Mouse (Mus musculus) CH12.LX (cell line): ENCODE measurements around the gene Slc24a3. TPM values are rescaled to one million over a fixed set of nuclear protein-coding genes. Genes with fewer than 3 reads are reported as not detected.

ENCODE experiments used
- DNase-seq: peaks from one replicate; pipeline ENCODE4 v3.0.0-alpha.2; 2013; ENCODE audit errors: extremely low read depth
- H3K27ac ChIP-seq: 2 replicates; pipeline ENCODE4 v1.5.1; 2012; ENCODE audit warnings: low read depth, mild to moderate bottlenecking, control low read depth, moderate library complexity; ENCODE audit not compliant: insufficient read depth
- H3K27me3 ChIP-seq: replicated peaks from 2 replicates; pipeline ENCODE3; 2012; ENCODE audit warnings: inconsistent platforms
- H3K36me3 ChIP-seq, 2 experiments: replicated peaks in 1 of 2; 2 replicates each; pipeline versions ENCODE3 to v1.6.1; 2012; ENCODE audit warnings: inconsistent platforms in 1 of 2, low read length in 1 of 2, mild to moderate bottlenecking in 1 of 2, mixed read lengths in 1 of 2, moderate library complexity in 1 of 2; ENCODE audit not compliant: control insufficient read depth in 1 of 2, insufficient read depth in 1 of 2
- H3K4me1 ChIP-seq, 2 experiments: 2 replicates each; pipeline ENCODE4 v1.6.1; 2012; ENCODE audit warnings: inconsistent platforms in 1 of 2, moderate library complexity in 1 of 2; ENCODE audit not compliant: insufficient read depth in 2 of 2, control insufficient read depth in 1 of 2
- H3K4me2 ChIP-seq: 2 replicates; pipeline ENCODE4 v1.6.1; 2012; ENCODE audit warnings: low read depth, mild to moderate bottlenecking, control low read depth; ENCODE audit not compliant: poor library complexity, insufficient read depth, severe bottlenecking
- H3K4me3 ChIP-seq, 3 experiments: fragments of 150-350 bp in 1 of 3; sonication (generic) in 1 of 3; replicated peaks in 1 of 3; 2 replicates each; pipeline versions ENCODE3 to v1.5.1; 2011 to 2012; ENCODE audit warnings: low read depth in 2 of 3, low read length in 2 of 3, mild to moderate bottlenecking in 2 of 3, moderate library complexity in 2 of 3, control low read depth in 1 of 3, improper control_type of control experiment in 1 of 3, inconsistent platforms in 1 of 3, mixed read lengths in 1 of 3; ENCODE audit not compliant: poor library complexity in 1 of 3
- H3K79me2 ChIP-seq: replicated peaks from 2 replicates; pipeline ENCODE4 v1.6.1; 2012; ENCODE audit warnings: mild to moderate bottlenecking, moderate library complexity; ENCODE audit not compliant: control insufficient read depth, poor library complexity, insufficient read depth, severe bottlenecking; ENCODE audit errors: extremely low read depth
- H3K9ac ChIP-seq: 2 replicates; pipeline ENCODE4 v1.6.1; 2012; ENCODE audit warnings: low read depth, mild to moderate bottlenecking, control low read depth, moderate library complexity; ENCODE audit not compliant: insufficient read depth
- H3K9me3 ChIP-seq: replicated peaks from 2 replicates; pipeline ENCODE3; 2012; ENCODE audit warnings: low read length, inconsistent platforms, mixed read lengths
- BHLHE40 ChIP-seq: IDR thresholded peaks from 2 replicates; pipeline ENCODE4 v1.6.1; 2011; ENCODE audit warnings: mild to moderate bottlenecking, low read depth, low read length, improper control_type of control experiment
- CHD1 ChIP-seq: IDR thresholded peaks from 2 replicates; pipeline ENCODE4 v1.6.1; 2012; ENCODE audit warnings: low read depth, low read length, improper control_type of control experiment, inconsistent platforms
- CHD2 ChIP-seq: IDR thresholded peaks from 2 replicates; pipeline ENCODE4 v1.6.1; 2011; ENCODE audit warnings: low read length, improper control_type of control experiment
- CTCF ChIP-seq, 2 experiments: IDR thresholded peaks in 1 of 2; conservative IDR thresholded peaks in 1 of 2; 2 replicates each; pipeline ENCODE4 v1.5.1; 2011 to 2012; ENCODE audit warnings: low read depth in 2 of 2, low read length in 2 of 2, improper control_type of control experiment in 1 of 2, inconsistent platforms in 1 of 2, mild to moderate bottlenecking in 1 of 2, moderate library complexity in 1 of 2
- E2F4 ChIP-seq: IDR thresholded peaks from 2 replicates; pipeline ENCODE4 v1.6.1; 2011; ENCODE audit warnings: low read depth, low read length, improper control_type of control experiment; ENCODE audit not compliant: insufficient replicate concordance
- EP300 ChIP-seq: IDR thresholded peaks from 2 replicates; pipeline ENCODE4 v1.6.1; 2011; ENCODE audit warnings: low read length, improper control_type of control experiment
- ETS1 ChIP-seq: conservative IDR thresholded peaks from 2 replicates; pipeline ENCODE4 v1.6.1; 2012; ENCODE audit warnings: low read depth, mild to moderate bottlenecking, inconsistent platforms, low read length, improper control_type of control experiment, moderate library complexity
- HCFC1 ChIP-seq: IDR thresholded peaks from 2 replicates; pipeline ENCODE4 v1.6.1; 2012; ENCODE audit warnings: low read depth, mild to moderate bottlenecking, inconsistent platforms, low read length, improper control_type of control experiment
- IRF4 ChIP-seq: IDR thresholded peaks from 2 replicates; pipeline ENCODE4 v1.6.1; 2014; ENCODE audit warnings: low read depth, mild to moderate bottlenecking, inconsistent platforms, low read length, improper control_type of control experiment
- JUND ChIP-seq: conservative IDR thresholded peaks from 2 replicates; pipeline ENCODE4 v1.6.1; 2011; ENCODE audit warnings: low read depth, low read length, improper control_type of control experiment
- KAT2A ChIP-seq: IDR thresholded peaks from 2 replicates; pipeline ENCODE4 v1.6.1; 2012; ENCODE audit warnings: low read length, improper control_type of control experiment, inconsistent platforms; ENCODE audit not compliant: insufficient replicate concordance
- MAFK ChIP-seq: IDR thresholded peaks from 2 replicates; pipeline ENCODE4 v1.6.1; 2011; ENCODE audit warnings: low read length, improper control_type of control experiment; ENCODE audit not compliant: insufficient replicate concordance
- MEF2A ChIP-seq: IDR thresholded peaks from 2 replicates; pipeline ENCODE4 v1.6.1; 2014; ENCODE audit warnings: low read depth, mild to moderate bottlenecking, inconsistent platforms, low read length, improper control_type of control experiment, borderline replicate concordance
- MYC ChIP-seq: IDR thresholded peaks from 2 replicates; pipeline ENCODE4 v1.6.1; 2011; ENCODE audit warnings: low read depth, mild to moderate bottlenecking, improper control_type of control experiment, low read length
- NELFE ChIP-seq: IDR thresholded peaks from 2 replicates; pipeline ENCODE4 v1.6.1; 2011; ENCODE audit warnings: low read depth, low read length, improper control_type of control experiment
- NRF1 ChIP-seq: IDR thresholded peaks from 2 replicates; pipeline ENCODE4 v1.6.1; 2014; ENCODE audit warnings: low read depth, mild to moderate bottlenecking, inconsistent platforms, low read length, improper control_type of control experiment, moderate library complexity
- POLR2A ChIP-seq: IDR thresholded peaks from 2 replicates; pipeline ENCODE4 v1.6.1; 2011; ENCODE audit warnings: low read depth, mild to moderate bottlenecking, improper control_type of control experiment, low read length
- SMC3 ChIP-seq: IDR thresholded peaks from 2 replicates; pipeline ENCODE4 v1.6.1; 2011; ENCODE audit warnings: low read depth, low read length, improper control_type of control experiment
- TBP ChIP-seq: conservative IDR thresholded peaks from 2 replicates; pipeline ENCODE4 v1.6.1; 2011; ENCODE audit warnings: low read depth, low read length, improper control_type of control experiment
- USF1 ChIP-seq: IDR thresholded peaks from 2 replicates; pipeline ENCODE4 v1.6.1; 2014; ENCODE audit warnings: low read depth, mild to moderate bottlenecking, inconsistent platforms, low read length, improper control_type of control experiment
- ZC3H11A ChIP-seq: IDR thresholded peaks from 2 replicates; pipeline ENCODE4 v1.6.1; 2012; ENCODE audit warnings: low read depth, mild to moderate bottlenecking, inconsistent platforms, low read length, improper control_type of control experiment
- ZKSCAN1 ChIP-seq: IDR thresholded peaks from 2 replicates; pipeline ENCODE4 v1.6.1; 2012; ENCODE audit warnings: low read depth, inconsistent platforms, low read length, improper control_type of control experiment, borderline replicate concordance
- ZNF384 ChIP-seq: IDR thresholded peaks from 2 replicates; pipeline ENCODE4 v1.6.1; 2012; ENCODE audit warnings: low read depth, low read length, improper control_type of control experiment, inconsistent platforms
- dilution Hi-C: fragments of 300-500 bp; cut with MboI; formaldehyde crosslinking; loops from 2 replicates; pipeline ENCODE4 v1.14.3; 2020; ENCODE audit warnings: low sequenced_read_pairs; ENCODE audit not compliant: extremely low pct_unique_long_range_greater_than_20kb, extremely low pct_ligation_motif_present
- in situ Hi-C: fragments of 300-500 bp; cut with MboI; formaldehyde crosslinking; loops from 3 replicates; pipeline ENCODE4 v1.14.3; 2019; ENCODE audit warnings: low sequenced_read_pairs, low pct_ligation_motif_present, low pct_unique_long_range_greater_than_20kb, mixed read lengths
- polyA plus RNA-seq: library from polyadenylated mRNA; unstranded; fragments of >175 nt; gene quantifications from 2 replicates; pipeline ENCODE4 v1.2.1, GENCODE M21; 2012; ENCODE audit warnings: low read depth; ENCODE audit not compliant: insufficient read length
- total RNA-seq, 2 experiments: library from RNA; depleted of rRNA; stranded (reverse); fragments of 300-350 nt in 1 of 2; fragments of >200 nt in 1 of 2; gene quantifications; 2 replicates each; pipeline ENCODE4 v1.2.3; 2012 to 2014

The Slc24a3 gene
- total and polyA plus RNA-seq, 3 experiments, result not detected

GRCm38 (mm10) chr2:145172978-145173655 lies 5.6 kb downstream of the Slc24a3 start:
- DNase-seq, result no peak
- dilution Hi-C loops, result no loop called here
- TF ChIP-seq ZKSCAN1, result no peak
- TF ChIP-seq MEF2A, result no peak
- no peak for TF ChIP-seq TBP
- no peak for TF ChIP-seq NRF1
- no peak for TF ChIP-seq SMC3
- no peak for TF ChIP-seq NELFE
- no peak for TF ChIP-seq POLR2A
- no peak for TF ChIP-seq MAFK
- no peak for TF ChIP-seq ZNF384
- TF ChIP-seq CHD1, result no peak
- TF ChIP-seq MYC, result no peak
- no peak for TF ChIP-seq E2F4
- TF ChIP-seq ETS1, result no peak

GRCm38 (mm10) chr2:145175036-145175435 lies 7.5 kb downstream of the Slc24a3 start:
- no peak overlapping the region for H3K4me3 ChIP-seq
- no peaks in the 10 kb centered on the region for H3K9me3 ChIP-seq
- in situ Hi-C loops, result no loop called here
- peaks cover 0 to 10% of the 10 kb centered on the region in 2 experiments; a peak in 1 of 4 replicates for H3K4me1 ChIP-seq
- no peaks in the 10 kb centered on the region for H3K36me3 ChIP-seq
- no peak overlapping the region for H3K4me2 ChIP-seq
- no peak for TF ChIP-seq HCFC1
- no peak for TF ChIP-seq IRF4
- TF ChIP-seq ZC3H11A, result no peak
- no peak for TF ChIP-seq CTCF (conservative IDR thresholded peaks at IDR 0.05 in 1 of 2, IDR thresholded peaks at IDR 0.05 in 1 of 2; ENCODE audit: low read depth in 2 of 2, low read length in 2 of 2)
- TF ChIP-seq JUND, result no peak
- TF ChIP-seq EP300, result no peak
- no peak for TF ChIP-seq POLR2A
- TF ChIP-seq MAFK, result no peak
- TF ChIP-seq BHLHE40, result no peak
- TF ChIP-seq ZKSCAN1, result no peak
- TF ChIP-seq NRF1, result no peak
- TF ChIP-seq USF1, result no peak
- TF ChIP-seq KAT2A, result no peak
- TF ChIP-seq MYC, result no peak
- no peak for TF ChIP-seq ETS1
- no peak for TF ChIP-seq CHD2
- H3K27ac ChIP-seq, result no peak overlapping the region
- H3K27me3 ChIP-seq, result peaks cover 2% of the 10 kb centered on the region
- no peaks in the 10 kb centered on the region for H3K79me2 ChIP-seq
- H3K9ac ChIP-seq, result no peak overlapping the region
- dilution Hi-C loops, result no loop called here
- no peak for DNase-seq

More at GRCm38 (mm10) chr2:145172978-145173655, 5.6 kb downstream of the Slc24a3 start:
- Histone ChIP-seq H3K9me3 (peaks cover 2% of the 10 kb centered on the region), H3K4me1 (peaks cover 0 to 17% of the 10 kb centered on the region in 2 experiments; a peak in 1 of 4 replicates), H3K27ac (no peak overlapping the region), H3K4me2 (no peak overlapping the region), H3K79me2 (no peaks in the 10 kb centered on the region), H3K36me3 (no peaks in the 10 kb centered on the region), H3K4me3 (no peak overlapping the region), H3K9ac (no peak overlapping the region), H3K27me3 (peaks cover 2% of the 10 kb centered on the region)
- in situ Hi-C loops, result loop anchor here (25.0 kb wide), 1 partner anchor 414 kb away; no protein-coding TSS in a partner anchor
